Mouse (Mus musculus) brain, embryonic 18.5 days (tissue): ENCODE measurements around the gene Cdh13.

ENCODE experiments used
- DNase-seq: peaks from one replicate; pipeline ENCODE4 v3.0.0-alpha.2; 2012; ENCODE audit warnings: low read depth, low spot score

Gene Cdh13

DNA sequence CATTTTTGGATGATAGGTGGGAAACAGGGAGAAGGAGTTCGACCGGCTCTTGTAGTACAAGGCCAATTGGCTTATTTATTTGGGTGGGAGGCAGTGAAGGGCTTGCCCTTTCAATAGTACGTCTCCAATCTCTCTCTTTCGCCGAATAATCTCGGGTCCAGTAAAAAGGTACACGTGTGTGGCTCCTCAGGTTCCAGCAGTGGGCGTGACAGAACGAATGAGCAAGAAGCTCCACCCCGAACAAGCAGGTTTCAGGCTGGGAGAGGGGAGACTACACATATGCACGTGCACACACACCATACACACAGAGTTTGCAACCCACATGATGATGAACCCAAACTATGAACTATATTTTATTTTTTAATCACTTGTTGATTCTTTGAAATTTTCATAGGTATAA, 653.9 kb downstream of the Cdh13 start:
- DNase-seq = no peak

DNA sequence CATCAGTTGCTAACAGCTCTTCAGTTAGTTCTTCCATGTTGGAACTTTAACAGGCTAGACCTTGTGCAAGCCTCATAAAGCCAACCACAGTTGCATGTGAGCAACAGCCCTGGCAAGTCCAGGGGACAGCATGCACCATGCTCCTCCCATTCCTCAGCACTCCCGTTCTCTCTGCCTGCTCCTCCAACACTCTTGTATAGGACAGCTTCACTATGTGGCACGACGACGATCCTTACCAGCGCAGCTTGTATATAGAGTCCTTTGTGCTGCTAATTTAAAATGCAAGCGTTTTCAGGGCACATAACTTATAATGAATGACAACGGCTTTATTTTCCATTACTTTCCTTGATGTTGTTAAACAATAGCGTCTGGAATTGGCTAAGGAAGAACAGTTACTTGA, 654.5 kb downstream of the Cdh13 start:
- DNase-seq = no peak

DNA sequence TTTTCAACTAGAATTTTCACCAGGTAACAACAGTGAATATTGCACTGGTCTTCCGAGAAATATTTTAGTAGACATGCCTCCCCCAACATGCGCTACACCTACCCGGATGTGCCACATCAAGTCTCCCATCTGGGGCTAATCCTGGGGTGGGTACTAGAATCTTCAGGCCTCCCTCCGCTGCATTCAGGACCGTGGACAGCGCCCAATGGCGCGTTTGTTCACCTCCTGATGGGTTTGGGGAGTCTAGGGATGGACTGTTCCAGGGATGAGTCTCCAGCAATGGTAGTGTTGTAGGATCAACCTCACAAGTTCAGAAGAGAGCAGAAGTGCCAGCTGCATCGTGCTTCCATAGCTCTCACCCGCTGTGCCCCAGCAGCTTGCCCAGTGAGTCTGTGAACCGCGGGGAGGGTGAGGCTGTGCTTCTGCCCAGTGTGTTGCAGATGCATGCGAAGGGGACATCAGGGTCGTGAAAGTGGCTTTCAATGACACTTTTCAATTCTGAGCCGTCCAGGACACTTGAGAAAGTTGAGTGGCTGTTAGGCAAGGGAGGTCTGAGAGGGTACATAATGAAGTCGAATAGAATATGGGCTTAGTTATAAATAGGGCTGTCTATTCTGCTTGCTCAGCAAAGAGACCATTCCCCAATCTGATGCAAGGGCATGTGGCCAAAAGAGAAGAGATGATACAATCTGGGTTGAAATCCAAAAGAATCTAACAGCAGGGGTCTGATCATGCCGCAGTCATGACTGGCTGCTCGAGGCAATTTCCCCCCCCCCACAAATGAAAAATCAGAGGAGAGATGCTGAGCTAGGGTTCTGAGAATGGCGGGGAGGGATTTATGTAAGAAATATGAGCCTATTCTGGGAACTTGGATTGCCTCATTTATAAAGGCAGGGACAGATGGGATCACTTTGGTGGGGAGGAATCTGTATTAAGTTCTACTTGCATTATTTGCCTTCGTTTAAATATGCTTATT, 668.5 kb downstream of the Cdh13 start:
- DNase-seq = peak; percentile 46

DNA sequence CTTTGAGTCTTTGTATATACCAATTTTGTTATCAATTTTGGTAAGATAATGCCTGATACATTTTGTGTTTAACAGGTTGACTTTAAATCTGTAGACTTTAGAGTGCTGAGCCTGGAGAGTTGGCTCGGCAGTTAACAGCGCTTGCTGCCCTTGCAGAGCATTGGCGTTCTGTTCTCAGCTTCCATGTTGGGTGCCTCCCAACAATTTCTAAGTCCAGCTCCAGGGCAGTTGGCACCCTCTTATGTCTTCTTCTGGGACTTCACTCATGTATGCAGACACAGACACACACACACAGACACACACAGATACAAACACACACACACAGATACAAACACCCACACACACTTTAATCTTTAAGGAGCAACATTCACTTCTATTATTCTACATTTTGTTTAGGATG, 672.6 kb downstream of the Cdh13 start:
- no peak for DNase-seq

DNA sequence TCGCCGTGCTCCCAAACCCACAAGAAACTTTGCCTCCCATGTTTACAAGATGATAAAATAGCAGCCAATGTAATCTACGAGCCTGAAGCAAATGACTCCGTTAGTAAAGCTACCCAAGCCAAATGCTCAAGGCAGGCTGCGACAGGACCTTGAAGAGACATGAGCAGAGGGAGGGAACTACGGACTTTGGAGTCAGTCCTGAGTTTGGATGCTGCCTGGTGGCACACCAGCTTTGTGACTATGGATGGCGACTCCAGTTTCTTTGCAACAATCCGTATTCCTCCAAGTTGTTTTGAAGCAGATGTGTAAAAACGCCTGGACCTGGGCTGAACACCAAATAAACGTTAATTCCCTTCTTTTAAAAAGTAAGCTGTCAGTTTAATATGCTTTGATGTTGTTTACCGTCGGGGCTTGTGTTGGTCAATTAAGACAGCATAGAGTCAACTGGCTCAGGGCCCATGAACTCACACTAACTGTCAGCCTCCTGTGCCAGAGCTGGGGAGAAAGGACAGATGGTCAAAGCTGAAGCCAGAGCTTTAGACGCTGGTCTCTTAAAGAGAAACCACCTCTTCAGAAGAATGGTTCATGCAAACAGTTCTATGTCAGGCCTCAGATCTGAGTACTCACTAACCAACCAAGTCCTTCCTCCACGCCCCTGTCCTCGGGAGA, 678.5 kb downstream of the Cdh13 start:
- DNase-seq = peak; percentile 22

DNA sequence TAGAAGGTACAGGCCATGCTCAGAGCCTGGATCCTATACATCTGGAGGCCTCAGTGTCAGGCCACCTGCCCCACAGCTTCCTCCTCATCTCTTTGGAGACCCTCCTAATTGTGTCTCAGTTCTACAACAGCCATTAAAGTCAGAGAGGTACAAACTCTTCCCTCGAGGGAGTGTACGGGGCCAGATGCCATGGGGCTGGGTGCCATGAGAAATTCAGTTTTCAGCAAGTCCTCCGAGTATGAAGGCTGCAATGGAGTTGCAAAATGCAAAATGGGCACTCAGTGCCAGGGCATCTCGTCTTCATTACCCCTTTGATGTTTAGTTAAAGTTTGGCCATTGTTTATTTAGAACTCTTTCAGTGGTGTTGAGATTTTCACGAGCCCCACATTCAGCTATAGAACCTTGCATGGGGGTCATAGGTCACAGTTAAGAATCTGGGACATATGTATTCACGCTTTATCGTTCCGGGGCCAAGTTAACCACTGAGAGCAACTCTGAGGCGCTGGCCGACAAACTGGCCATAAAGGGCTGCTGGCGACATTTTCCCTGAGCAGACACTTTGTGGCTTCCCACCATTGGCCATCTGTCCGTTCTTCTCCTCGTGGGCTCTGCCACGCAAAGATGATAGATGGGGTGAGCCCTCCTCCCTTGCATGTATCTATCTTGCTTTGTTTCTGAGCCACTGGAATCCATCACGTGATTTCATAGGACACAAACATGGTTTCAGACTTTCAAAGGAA, 681.7 kb downstream of the Cdh13 start:
- no peak for DNase-seq

DNA sequence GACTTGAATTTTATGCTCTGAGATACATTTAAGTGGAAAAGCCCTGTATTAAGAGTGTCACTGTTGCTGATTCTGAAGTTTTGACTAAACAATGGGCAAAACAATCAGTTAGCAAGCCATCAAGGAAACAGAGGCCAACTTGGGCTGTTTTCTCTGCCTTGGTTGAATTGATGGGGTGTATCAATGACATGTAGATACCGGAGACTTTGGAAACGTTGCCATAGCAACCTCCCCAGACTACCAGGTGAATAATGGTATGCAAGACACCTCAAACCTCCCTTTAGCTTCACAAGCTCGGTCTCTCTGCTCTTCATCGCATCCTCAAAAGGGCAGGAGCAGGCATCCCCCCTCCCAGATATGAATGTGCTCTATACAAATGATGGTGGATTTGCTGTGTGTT, 685.4 kb downstream of the Cdh13 start:
- DNase-seq = peak; percentile 14

DNA sequence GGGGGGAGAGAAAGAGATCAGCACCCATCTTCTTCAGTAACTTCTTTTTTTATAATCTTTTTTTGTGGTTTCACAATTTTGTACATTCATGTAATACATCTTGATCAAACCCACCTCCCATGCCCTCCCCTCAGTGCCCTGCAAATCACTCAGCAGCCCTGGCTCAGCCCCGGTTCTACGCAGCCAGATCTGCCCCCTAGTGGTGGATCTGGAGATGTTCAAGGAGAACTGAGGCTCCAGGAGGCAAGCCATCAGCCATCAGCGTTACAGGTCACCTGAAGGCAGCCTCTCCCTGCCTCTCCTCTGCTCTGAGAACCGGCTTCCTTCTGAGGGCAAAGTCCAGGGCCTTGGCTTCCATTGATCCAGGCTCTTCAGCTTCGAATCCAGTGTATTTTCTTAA, 696.3 kb downstream of the Cdh13 start:
- DNase-seq = no peak

DNA sequence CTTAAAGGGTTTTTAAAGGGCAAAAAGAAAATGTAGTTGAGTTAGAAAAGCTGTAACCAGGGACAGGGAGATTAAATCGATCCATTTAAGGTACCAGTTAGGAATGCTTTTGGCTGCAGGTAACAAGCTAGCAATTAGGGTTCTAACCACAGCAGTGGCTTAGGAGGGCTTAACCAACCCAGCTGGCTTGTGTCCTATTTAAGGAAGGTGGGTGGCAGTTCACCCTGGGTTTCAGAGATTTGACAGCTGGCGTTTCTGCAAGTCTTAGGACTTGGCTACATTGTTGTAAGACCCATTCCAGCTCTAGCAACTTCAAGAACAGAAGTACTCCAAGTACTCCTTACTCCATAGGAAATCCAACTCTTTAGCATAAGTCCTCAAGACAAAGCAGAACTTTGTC, 700.2 kb downstream of the Cdh13 start:
- no peak for DNase-seq

DNA sequence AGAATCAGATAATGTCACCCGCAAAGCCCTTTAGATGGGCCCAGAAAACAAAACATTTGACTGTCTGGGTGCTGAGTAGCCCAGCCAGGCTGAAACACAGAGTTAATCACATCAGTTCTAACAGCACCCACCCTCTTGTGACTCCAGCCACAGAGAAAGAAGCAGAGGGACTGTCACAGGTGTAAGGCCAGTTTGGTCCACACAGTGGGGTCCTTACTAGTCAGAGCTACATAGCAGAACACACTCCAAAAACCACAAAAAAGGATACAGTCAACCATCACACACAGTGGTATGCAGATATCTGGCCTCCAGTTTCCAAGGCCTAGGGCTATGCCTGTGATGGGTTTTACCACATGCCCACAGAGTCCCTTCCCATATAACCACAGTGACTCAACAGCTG, 703.3 kb downstream of the Cdh13 start:
- no peak for DNase-seq

DNA sequence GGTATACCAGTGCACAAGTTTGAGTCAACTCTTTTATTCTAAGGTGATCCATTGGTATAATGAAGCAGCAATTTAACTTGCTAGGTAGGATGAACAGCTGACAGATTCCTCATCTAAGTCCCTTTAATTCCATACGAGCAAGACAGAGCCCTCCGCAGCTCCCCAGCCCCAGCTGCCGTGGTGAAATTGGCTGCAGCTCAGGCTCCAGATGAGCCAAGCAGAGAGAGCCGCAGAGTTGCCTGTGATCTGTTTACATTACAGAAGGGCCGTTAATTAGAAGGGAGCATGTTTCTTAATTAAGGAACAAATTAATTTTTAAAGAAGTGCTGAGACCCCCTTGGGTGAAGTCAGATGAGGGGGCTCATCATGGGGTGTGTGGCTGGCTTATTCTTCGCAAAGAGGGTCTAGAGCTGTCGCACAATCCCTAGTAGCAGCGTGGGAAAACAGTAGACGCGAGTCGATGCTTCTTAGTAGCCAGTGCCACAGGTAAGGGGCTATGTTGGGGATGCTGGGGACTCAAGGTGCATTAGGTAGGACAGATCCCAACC, 712.2 kb downstream of the Cdh13 start:
- no peak for DNase-seq

DNA sequence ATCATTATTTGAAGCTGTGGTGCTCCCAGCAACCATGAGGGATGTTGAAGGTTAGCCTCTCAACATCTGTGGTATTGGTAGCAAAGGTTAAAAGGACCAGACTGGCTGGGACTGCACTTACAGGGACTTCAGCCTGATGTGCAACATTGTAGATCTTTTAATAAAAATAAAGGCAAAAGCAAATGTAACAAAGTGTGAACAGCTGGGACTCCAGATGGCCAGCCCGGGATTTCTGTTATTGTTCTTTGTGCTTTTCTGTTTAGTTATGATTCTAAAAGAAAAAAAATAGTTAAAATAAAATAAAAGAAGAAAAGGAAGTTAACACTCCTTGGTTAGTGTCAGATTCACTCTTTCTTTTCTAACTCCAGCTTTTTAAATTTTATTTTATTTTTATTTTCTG, 717.1 kb downstream of the Cdh13 start:
- no peak for DNase-seq

DNA sequence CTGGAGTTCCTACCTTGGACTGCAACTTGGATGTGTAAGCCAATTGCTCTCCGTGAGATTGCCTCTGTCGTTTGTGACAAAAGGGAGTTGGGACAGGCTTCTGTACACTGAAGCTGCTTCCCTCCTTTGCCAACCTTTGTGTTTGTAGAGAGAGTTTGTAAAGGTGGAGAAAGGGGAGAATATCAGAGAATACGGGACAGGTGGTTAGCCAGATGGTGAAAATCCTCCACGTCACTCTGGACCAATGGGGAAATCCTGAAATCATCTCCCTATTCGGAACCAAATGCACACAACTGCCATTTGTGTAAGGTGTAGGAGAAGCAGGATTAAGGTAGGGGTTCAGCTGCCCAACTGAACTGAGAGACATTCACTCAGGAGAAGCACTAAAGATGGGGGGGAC, 721.3 kb downstream of the Cdh13 start:
- no peak for DNase-seq

DNA sequence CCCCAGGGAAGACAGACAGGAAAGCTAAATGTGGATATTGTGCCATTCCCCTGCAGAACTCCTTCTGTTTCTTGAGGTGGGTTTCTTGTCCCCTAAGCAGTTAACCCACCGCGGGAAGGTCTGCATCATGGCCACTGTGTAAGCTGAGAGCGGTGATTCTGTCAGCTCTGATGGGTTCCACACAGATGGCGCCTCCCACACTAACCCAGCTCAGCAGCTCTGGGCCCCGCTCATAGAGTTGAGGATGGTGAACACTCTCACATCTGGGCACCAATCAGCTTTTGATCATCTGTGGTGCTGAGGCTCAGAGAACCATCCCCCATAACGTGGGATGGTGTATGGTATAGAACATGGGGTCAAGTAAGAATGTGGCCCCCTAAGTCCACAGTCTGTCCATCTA, 735.1 kb downstream of the Cdh13 start:
- DNase-seq = no peak

DNA sequence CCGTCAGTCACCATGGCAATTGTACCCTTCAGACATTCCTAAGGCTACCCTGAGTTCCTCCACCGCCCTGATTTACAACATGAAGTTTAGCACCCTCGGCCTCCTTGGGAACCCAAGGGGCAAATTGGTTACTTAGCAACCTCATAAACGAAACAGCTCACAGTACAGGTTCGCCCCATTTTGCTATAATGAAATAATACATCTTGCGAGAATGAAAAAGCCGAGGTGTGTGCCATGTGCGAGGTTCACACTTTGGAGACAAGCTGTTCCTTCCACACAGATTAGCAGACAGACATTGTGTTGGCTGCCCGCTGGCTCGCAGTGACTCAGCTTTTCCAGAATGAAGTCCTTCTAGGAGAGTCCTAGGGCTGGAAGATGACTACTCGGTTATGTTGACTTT, 737.2 kb downstream of the Cdh13 start:
- peak; percentile 18 for DNase-seq

DNA sequence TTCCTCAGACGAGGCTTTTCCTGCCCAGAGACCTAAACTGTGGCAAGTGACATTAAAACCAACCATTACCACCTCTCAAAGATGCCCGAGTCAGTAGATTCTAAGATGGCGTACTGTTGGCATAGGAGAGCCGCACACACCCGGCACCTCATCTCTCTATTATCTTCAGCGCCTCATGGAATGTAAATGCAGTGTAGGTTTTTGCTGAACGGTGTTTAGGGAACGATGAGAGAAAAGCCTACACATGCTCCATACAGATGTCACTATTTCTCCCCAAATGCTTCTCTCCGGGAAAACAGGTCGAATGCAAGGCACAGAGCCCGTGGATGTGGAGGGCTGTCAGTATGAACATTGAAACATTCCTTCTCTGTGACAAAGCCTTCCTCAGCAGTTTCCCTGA, 737.9 kb downstream of the Cdh13 start:
- no peak for DNase-seq

DNA sequence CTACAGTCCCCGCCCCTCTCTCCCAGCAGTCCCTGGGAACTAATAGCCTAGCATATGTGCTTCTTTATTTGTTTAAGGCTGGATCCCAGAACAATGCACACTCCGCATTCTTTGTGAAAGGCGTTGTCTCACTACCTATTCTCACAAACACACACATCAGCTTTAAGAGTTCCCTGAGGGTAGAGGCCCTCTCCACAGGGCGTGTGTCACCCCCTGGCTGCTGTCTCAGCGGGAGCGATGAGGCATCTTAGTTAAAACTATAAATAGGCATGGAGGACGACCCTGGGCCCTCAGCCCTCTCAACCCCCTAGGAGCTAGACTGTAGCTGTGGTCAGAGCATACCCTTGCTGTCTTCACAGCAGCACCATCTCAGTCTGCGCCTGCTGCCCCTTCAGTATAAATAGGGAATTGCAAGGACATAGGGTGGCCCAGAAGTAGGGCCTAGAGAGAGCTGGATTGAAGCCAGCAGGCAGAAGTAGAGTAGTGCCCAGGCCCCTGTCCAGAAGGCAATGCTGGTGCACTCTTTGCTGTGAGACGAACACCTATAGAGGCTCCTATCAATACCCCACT, 738.9 kb downstream of the Cdh13 start:
- no peak for DNase-seq

DNA sequence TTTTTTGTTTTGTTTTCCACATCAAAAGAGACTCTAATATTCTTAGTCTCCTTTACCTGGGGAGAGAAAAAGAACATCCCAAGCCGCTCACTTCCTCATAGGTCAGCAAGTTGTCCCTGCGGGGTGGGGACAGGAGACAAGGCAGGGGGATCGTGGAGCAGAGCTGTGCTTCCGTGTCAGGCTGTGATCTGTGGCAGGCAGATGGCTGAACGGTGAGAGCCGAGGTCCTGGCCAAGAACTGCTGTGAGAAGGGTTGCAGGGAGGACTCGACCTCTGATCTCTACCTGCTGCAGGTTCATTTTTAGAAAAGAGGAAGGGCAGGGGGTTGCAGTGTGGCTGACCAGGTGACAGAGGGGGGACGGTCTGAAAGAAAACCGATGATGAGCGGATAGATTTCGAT, 749.9 kb downstream of the Cdh13 start:
- no peak for DNase-seq

DNA sequence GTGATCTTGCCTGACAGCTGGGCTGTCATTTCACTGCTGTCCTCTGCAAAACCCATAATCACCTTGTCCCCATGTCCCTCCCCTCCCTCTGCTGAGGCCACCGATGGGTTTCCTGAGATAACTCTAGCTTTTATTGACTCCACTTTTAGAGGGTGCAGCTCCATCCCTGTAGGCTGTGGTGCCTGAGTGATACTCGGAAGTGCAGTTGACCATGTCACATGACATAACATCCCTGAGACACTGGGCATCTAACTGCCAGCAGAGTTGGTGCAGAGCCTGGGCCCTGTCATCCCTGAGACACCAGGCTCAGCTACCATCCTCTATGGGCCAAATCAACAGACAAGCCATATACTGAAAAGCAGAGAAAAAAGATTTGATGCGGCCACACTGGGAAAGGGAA, 750.5 kb downstream of the Cdh13 start:
- DNase-seq = no peak

DNA sequence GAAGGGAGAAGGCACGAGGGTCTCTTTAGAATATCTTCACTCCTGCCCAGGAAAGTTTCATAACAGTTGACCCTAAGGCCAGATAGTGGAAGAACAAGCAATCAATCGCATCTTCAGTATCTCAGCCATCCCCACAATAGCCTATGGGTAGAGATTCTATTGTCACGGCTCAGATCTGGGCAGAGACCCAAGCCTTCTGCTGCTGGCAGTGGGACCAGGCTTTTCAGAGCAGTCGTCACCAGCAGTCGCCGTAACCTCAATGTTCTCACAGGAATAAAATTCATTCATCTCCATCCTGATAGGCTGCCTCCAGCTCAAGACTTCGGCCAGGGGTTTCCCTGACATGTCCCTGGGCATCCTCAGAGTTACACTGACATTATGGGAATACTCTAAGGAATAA, 751.6 kb downstream of the Cdh13 start:
- DNase-seq = peak; percentile 24

DNA sequence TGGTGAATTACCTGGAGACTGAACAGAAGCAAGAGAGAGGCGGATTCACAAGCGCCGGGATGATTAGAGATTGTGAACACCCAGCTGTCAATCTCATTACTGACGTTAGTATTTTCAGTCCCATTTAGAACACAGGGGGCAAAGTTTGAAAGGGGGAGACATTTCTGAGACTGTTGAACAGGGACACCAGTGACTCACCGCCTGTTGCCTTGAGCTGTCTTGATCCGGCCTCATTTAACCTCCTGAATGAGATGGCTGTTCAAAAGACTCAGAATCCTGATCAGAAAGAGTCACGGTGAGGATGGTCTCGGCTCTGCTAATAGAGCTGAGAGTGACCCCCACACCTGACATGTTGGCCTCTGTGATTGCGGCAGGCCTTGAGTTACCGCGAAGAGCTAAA, 754.0 kb downstream of the Cdh13 start:
- DNase-seq = no peak

DNA sequence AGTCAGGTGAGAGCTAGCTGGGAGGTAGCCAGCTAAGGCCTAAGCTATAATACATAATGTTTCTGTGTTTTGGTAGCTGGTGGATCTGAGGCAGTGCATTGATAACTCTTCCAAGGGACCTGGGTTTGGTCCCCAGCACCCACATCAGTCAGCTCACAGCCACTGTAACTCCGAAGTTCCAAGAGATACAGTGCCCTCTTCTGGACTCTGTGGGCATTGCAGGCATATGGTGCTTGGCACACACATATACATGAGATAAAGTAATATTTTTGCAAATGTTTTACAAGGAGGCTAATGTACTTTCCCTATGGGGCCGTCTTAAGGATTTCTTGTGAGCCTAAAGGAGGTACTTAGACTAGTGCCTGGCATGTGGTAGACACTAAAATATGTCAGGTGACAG, 755.8 kb downstream of the Cdh13 start:
- no peak for DNase-seq
